Mouse (Mus musculus) adrenal gland (tissue): ENCODE results near the gene Lrrc66.
"Not testable (repeated sequence)": the region's sequence is repeated elsewhere in the genome, so short reads cannot be mapped to it uniquely, and the experiment has no call there.

ENCODE experiments used
- intact Hi-C: fragments of 180-260 bp; cut with DNase I; formaldehyde crosslinking; loops from one replicate; pipeline ENCODE4 v1.15.1; 2025

Gene Lrrc66

DNA sequence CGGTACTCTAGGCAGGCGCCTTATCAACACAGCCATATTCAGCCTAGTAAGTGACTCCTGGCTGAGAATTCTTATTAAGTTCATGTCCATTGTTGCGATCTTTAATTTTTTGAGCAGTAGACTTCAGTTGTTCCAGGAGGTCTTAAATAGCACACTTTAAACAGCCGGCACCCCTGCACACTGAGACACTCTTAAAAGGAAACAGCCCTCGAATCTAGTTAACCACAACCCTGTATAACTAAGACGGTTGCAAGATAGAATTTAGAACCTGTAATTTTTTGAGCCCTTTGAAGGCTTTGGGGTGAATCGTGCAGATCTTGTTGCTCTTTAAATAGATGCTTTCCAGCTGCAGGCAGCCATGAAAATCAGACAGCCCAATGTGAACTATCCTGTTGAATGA lies 17.1 kb downstream of the Lrrc66 start:
- intact Hi-C loops = no loop called here

DNA sequence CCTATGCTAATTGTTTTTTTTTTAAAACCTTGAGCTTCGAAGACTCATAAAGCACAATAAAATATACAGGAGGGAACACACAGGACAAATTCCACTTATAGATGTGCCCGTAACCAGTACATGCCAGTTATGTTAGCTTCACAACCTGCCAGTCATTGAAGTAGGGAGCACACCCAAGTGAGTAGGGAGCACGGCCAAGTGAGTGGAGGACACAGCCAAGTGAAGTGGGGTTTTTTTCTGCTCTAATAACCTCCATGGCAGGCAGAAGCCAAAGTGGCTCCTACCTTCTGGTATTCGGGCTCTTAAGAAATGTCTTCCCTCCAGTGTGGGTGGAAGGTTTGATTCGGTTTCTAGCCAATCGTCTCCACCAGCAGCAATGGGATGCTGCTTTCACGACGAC lies 19.0 kb downstream of the Lrrc66 start:
- intact Hi-C loops = no loop called here

DNA sequence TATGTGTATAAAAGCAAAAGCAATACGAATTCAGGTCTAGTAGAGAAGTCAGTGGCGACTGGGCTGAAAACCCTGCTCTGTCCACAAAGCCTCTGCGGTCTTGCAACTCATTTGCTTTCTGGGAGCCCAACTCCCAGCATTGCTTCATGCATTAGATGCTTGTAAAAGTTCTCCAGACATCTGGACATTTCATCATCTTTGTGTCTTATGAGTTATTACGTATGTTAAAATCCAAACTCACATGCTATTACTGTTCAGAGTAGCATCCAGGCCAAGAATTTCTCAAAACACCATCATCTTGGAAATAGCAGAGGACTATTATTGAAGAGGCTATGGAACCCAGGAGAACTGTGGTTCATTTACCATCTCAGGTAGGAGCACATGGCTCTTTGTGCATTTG lies 21.3 kb downstream of the Lrrc66 start:
- intact Hi-C loops = no loop called here

DNA sequence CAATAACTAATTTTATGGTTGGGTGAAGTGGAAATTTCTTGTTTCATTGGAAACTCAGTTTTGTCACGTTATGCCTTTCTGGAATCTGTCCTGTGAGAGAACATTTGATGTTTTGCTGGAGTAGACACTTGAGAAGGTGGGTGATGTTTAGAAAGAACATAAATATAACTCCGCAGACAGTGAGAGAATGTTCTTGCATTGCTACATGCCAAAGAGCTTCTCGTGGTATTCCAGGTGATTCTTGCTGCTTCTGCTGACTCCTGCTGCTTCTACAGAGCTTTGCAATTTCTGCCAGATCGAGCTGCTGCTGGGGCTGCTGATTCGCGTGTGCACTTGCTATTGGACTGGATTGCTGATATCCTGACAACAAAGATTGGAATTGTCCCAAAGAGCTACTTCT lies 27.4 kb downstream of the Lrrc66 start:
- intact Hi-C loops = no loop called here

DNA sequence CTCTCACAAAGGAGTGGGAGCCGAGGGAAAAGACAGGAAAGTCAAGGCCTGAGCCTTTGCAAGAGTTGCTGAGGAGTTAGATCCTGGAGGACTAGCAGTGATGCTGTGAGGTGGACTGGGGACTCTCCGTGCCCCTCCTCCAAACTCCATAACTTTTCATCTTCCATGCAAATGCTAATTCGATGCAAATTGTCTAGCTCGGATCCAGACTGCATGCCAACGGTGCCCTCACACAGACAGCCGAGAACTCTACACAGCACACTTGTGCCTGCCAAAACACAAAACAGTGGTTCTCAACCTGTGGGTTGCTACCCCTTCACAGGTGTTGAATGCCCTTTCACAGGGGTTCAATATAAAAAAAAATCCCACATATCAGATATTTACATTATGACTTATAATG lies 27.8 kb downstream of the Lrrc66 start:
- intact Hi-C loops = no loop called here

DNA sequence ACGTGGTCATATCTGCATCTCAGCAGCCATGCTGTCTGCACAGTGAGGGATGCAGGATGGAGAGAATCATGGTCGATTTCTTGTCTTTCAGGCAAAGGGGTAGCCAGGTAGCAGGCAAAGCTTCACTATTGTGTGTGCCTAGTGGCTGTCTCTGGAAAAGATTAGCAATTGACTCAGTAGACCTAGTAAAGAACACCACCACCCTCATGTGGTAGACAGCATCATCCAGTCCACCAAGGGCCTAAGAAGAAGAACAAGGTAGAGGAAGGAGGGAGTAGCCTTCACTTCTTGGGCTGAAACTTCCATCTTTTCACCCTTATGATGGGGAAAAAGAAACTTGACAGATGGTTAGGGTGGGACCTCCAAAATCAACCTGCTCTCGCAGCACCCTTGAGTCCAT lies 29.5 kb downstream of the Lrrc66 start:
- intact Hi-C loops = no loop called here

DNA sequence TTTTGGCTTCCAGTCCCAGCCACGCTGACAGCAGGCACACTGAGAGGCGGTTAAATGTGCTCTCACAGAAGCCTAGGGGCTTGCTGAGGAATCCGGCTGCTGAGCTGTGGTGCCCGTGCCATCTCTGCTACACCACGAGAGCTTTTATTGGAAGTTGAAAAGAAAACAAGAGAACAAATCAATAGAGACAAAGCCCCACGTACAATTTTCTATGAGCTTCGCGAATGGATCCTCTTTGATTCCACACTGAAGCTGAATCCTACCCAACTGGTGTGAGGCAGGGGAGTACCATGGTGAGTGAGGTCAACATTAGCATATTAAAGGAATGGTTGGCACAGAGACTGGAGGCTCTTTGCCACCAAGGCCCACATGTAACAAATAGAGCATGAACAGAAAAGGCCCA lies 31.0 kb downstream of the Lrrc66 start:
- intact Hi-C loops = no loop called here

DNA sequence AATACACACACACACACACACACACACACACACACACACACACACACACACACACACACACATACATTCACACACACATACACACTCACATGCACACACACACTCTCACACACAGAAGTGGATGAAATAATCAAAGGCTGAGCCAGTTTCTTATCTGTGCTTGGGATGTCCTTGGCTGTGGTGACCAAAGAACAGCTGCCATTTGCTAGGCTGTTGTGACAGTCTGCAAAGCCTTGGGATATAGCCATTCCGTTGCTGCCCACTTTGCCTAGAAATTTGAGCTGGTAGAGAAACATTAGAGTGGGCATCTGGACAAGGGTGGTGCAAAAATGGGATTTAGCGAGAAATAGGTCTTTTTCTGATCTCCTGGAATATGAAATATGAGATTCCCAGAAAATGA lies 32.3 kb downstream of the Lrrc66 start:
- intact Hi-C loops = no loop called here

DNA sequence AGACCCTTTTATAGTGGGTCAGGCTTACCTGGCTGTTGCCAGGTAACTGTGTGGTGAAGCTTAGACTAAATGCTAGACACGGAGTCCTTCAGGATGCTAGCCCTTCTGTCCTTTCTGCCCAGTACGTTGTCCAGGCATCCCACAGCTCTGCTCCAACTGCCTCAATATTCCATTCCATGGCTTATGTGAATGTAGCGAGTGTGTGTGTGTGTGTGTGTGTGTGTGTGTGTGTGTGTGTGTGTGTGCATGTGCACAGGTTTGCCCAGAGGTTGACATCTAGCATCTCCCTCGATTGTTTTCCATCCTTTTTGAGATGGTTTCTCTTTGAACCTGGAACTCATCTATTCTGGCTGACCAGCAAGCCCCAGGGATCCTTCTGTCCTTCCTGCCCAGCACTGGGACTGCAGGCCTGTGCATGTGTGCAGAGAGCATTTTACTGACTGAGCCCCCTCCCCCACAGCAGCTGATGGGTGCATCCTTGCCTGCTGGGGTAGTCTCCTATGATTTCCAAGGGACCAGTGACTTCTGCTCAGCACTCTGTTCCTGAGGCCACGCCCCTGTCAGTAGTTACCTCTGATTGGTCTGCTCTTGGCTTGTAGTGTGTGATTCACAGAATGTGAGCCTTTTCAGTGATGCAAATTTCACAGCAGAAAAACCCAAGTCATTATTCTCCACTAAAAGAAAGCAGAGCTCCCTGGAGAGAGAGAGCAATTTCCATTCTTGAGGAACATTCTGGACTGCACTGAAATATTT lies 33.2 kb downstream of the Lrrc66 start:
- intact Hi-C loops = no loop called here

DNA sequence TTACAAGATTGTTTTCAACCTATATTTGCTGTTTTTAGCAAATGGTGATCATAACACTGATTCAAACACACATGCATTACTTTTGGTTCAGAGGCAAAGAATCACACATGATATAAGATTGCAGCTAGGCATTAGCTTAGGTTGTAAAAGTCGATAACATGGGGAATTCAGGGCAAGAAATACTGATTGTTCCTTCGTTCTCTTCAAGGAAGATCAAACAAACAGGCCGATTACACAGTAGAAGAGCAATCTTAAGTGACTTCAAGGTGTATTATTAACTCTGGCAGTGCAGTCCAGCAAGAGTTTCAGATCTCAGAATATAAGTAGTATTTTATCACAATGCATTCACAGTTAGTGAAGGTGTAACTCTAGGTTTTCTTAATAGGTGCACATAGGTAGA lies 45.2 kb downstream of the Lrrc66 start:
- intact Hi-C loops = no loop called here

DNA sequence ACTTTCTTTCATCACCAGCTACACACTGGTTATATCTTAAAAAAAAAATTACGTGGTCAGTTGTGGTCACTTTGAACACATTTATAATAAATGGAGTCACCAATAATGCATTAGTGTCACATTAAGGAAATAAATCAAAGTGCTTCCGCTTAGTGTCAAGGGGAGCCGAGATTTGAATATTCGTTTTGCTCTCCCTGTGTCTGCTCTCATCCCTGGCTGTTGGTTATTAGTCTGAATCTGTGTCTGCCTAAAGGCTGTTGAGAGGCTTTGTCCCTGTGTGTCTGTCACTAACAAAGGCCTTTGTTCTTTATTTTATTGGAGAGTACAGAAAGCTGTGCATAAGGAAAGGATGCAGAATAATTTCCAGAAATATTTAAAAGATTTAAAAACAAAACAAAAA lies 45.7 kb downstream of the Lrrc66 start:
- intact Hi-C loops = no loop called here

DNA sequence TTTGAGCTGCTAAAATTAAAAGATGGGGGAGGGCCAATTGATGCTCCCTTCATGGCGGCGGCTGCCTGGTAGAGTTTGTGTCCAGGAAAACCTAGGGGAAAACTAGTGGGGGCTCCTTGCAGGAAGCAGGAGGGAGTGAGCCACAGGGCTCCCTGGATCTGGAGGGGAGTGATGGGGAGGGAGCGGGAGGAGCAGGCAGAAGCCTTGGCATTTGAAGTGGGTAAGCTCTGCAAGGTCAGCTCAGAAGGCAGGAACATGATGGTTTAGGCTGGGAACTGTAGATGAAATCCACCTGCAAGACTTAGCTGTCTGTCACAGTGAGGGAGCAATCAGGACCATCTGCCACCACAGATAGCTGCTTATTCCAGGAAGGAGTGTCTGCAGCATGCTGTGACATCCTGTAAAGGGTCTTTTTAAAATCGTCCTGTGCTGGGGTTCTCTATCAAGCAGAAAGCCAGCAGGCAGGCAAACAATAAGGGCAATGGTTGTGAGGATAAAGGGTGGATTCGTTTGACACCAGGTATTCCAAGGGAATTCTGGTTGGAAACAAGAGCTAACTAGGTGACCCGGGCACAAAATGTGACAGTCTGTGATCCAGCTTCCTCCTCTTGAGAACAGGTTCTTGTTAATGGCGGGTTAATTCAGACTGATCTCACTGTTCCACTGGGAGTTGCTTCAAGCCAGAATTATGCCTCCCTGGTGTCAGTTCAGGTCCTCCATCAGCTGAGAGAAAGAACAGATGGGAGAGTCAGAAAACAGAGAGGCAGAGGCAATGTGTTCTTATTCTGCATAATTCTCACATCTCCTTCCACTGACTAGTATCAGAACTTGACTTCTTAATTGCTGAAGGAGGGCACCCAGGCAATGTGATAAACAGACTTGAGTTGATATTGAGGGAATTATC lies 46.9 kb downstream of the Lrrc66 start:
- intact Hi-C loops = no loop called here

DNA sequence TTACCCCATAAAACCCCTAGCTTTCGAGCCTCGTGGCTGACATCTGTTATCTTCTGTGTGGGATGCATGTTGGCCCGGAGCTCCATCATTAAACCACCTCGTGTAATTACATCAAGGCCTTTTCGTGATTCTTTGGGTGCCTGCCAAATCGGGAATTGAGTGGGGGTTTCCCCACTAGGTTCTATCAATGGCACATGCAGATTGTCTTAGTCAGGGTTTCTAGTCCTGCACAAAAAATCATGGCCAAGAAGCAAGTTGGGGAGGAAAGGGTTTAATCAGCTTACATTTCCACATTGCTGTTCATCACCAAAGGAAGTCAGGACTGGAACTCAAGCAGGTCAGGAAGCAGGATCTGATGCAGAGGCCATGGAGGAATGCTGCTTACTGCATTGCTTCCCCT lies 48.3 kb downstream of the Lrrc66 start:
- intact Hi-C loops = not testable (repeated sequence)

DNA sequence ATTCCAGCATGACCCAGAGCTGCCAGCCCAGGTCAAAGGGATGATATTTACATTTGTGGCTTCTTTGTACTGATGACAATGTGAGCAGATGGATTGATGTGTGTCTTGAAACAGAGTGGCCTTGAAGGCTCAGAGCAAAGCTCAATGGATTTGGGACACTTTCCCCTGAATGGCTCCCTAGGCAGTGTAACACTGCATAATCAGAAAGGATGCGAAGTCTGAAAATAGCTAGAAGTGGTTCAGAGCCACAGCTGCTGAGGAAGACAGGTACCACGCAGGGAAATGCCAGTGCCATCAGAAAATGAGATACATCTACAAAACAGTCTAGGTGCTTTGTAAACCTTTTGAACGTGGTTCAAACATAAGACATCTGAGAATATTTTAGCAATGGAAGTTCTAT lies 54.2 kb downstream of the Lrrc66 start:
- intact Hi-C loops = no loop called here

DNA sequence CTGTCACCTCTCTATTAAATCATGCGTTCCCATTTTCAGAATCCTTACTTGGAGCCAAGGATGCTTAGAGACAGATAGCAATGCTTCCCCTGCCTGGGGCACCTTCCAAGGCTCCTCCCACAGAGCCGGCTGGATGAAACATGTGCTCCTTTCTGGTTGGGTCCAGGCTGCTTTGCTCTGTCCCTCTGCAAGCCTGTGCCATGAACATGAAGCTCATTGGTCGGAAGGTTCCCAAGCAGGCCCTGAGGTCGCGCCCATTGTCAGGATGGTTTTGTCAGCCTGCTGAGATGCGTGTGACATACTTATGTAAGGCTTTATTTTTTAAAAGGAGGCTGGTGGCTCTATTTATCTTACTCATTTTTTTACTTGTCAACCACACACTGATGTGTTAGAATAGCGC lies 55.6 kb downstream of the Lrrc66 start:
- intact Hi-C loops = no loop called here

DNA sequence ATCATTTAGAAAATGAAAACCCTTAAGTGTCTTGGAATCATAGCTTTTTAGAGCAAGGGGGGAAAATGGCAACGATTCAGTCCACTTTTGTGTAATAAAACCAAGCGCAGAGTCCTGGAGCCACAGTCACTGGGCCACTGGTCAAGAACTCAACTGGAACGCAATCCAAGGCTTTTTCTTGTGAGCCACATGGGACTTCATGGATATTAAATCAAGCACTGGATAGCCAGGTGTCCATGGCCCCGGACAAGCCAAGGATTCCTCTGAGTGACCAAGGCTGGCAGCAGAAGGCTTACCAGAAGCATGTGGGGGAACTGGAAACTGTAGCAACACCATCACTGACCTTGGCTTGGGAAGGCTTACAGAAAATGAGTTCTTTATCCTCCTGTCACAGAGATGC lies 57.7 kb downstream of the Lrrc66 start:
- intact Hi-C loops = no loop called here

DNA sequence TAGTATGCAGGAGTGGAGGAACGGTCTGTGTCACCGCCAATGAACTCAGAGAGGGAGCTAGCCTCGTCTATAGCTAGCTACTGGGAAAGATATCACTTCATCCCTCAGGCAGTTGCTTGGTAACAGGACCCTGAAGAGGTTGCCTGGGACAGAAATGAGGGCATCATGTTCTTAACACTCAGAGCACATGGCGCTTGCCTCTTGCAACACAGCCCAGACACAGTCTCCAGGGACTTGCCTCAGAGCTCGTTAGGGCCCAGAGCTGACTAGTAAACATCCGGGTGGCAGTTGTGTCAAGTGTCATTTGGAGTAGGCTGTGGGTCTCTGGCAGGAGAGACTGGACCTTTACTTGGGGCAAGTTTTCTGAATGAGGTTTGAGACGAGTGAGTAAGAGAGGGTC lies 58.5 kb downstream of the Lrrc66 start:
- intact Hi-C loops = no loop called here

DNA sequence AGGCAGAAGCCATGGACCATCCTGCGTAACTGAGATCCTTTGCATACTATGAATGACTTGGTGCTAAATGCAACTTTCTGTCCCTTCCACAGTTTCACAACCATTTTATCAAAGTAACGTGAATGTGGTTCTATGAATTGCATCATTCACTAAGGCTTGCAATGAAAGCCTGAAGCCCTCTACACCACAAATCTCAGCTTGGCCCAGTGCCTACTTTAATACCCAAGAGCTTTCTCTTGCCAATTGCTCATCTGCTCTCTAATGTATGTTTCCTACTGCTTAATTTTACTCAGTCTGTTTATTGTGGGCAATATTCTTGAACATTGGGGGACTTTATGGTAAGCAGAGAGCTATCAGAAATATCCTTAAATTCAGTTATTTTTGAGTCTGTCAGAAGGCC lies 59.5 kb downstream of the Lrrc66 start:
- intact Hi-C loops = no loop called here

DNA sequence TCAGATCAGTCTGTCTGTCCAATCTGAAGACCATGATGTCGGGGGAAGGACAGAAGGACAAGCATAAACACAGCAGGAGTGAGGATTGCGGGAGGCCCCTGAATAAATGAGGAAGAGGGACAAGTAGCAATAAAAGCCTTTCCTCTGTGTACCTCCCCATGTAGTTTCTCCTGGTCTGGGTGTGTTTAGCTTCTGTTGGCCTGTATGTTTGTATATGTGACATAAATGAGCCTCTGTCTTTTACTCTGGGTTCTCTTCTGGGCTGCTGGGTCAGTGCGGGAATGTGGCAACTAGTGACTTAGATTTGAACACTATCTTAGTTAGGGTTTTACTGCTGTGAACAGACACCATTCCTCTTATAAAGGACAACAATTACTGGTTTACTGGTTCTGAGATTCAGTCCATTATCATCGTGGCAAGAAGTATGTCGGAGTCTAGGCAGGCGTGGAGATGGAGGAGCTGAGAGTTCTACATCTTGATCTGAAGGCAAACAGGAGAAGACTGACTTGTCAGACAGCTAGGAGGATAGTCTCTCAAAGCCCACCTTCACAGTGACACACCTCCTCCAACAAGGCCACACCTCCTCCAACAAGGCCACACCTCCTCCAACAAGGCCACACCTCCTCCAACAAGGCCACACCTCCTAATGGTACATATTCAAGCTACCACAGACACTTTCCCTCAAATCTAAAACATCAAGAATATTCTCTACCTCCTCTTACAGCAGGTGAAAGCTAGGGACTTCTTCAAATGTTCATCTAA lies 60.8 kb downstream of the Lrrc66 start:
- intact Hi-C loops = no loop called here

DNA sequence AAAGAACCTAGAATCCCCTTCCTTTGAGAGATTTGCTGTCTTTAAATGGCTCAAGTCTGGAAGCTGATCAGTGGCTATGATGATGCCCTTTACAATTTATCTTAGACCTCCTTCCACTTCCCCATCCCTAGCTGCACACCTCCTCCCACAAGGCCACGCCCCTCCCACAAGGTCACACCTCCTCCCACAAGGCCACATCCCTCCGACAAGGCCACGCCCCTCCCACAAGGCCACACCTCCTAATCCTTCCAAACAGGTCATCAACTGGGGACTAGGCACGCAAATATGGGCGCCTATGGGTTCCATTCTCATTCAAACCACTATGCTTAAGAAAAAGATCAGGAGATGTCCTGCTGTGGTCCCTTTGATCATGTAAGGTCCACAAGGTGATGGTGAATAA lies 63.1 kb downstream of the Lrrc66 start:
- intact Hi-C loops = no loop called here

DNA sequence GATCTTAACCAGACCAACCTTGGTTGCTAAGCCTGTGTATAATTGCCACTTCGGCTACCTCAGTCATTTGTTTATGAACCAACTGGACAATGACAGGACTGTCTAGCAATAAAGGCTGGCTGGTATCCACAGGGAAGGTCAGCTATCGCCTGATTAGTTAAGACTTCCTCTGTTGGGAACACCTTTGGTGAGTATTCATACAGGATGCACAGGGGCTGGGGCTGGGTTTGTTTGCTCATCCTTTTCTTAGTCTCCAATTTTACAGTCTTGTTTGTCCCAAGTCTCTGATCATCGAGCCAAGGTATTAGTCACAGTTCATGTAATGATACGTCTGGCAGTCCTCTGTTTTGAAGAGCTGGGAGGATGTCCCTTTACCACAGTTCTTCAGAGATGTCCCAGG lies 65.4 kb downstream of the Lrrc66 start:
- intact Hi-C loops = no loop called here

DNA sequence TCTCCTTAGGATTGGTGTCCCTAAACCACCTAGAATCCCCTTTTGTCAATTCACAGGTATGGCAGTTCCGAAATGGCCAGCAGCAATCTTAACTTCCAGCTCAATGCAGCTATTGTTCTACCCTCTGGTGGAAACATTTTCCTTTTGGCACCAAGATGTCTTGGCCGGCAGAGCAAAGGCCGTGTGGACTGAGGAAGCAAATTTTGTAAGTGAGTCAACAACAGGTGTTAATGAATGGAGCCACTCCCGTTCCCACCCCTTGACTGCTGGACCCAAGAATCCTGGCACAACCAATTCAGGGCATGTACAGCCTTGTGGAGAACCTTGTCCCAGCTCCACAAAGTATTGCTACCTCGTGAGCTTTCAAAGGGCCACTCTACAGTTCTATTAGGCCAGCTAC lies 66.2 kb downstream of the Lrrc66 start:
- intact Hi-C loops = no loop called here
